13 mouse cellular contexts compared by ENCODE assay signal in genomic region chr1:64779863-64780262, GRCm38 (mm10). TPM values are rescaled to one million over a fixed set of nuclear protein-coding genes. Genes with fewer than 3 reads are reported as not detected.
DNase-seq lines count a peak whose midpoint lies in the region; ATAC-seq lines count a peak whose summit lies in the region.
"Had no signal": no experiment of that assay in that cellular context is flagged by ENCODE, and none has a peak within 500 bp of the region (broad histone marks: within the 10 kb centered on the region; RNA-seq: fewer than 3 reads in every experiment).

No protein-coding gene starts in this region.

- peaks cover 69% of the 10 kb centered on the region for H3K27me3 ChIP-seq in forebrain, embryonic 12.5 days
- H3K27me3 ChIP-seq in kidney, embryonic 14.5 days (ENCODE audit: control insufficient read depth, insufficient read depth, low read length) = no peaks in the 10 kb centered on the region
- H3K27me3 ChIP-seq: limb, embryonic 13.5 days; lung, embryonic 15.5 days had no signal

- peak overlapping the region; percentile 43 for H3K4me2 ChIP-seq in forebrain, embryonic 12.5 days
- H3K4me2 ChIP-seq in kidney, embryonic 14.5 days (replicated peaks; ENCODE audit: low read depth, low read length) = no peak overlapping the region
- H3K4me2 ChIP-seq: lung, embryonic 15.5 days had no signal

- no peaks in the 10 kb centered on the region for H3K9me3 ChIP-seq in forebrain, embryonic 12.5 days
- H3K9me3 ChIP-seq in kidney, embryonic 14.5 days (ENCODE audit: control insufficient read depth, low read length) = no peaks in the 10 kb centered on the region
- H3K9me3 ChIP-seq: limb, embryonic 13.5 days; lung, embryonic 15.5 days had no signal

- H3K9ac ChIP-seq in forebrain, embryonic 12.5 days = no peak overlapping the region
- no peak overlapping the region for H3K9ac ChIP-seq in kidney, embryonic 14.5 days (ENCODE audit: low read depth, low read length)
- H3K9ac ChIP-seq: limb, embryonic 13.5 days; lung, embryonic 15.5 days had no signal

- peak; percentile 83; the same call in 1 of the 2 replicates for ATAC-seq in forebrain, embryonic 12.5 days (ENCODE audit: low FRiP score)
- ATAC-seq in kidney, embryonic 14.5 days (ENCODE audit: low FRiP score, low TSS enrichment) = no peak
- ATAC-seq: intestine, postnatal 0 days had no signal

- 5% methylated on average over 12 of the region's 12 CpGs for WGBS in forebrain, embryonic 12.5 days
- 77% methylated on average over 12 of the region's 12 CpGs for WGBS in kidney, embryonic 14.5 days

- peak; percentile 76 for DNase-seq in heart, adult 11 months
- DNase-seq in heart, adult 8-10 months (ENCODE audit: low spot score) = no peak
- DNase-seq in mesoderm, embryonic 11.5 days (ENCODE audit: low read depth, low spot score) = peak; percentile 24
- peak; percentile 97 for DNase-seq in retina, postnatal 1 day
- no peak for DNase-seq in testis, postnatal 14 days (ENCODE audit: low spot score)
- DNase-seq in adrenal gland, adult 2 months = no peak
- DNase-seq: right cerebral cortex, postnatal 4 days; thymus, postnatal 14 days had no signal

- peak overlapping the region; percentile 37; the same call in 1 of the 2 replicates for H3K27ac ChIP-seq in forebrain, embryonic 12.5 days
- H3K27ac ChIP-seq in kidney, embryonic 14.5 days (ENCODE audit: low read depth, low read length) = no peak overlapping the region
- H3K27ac ChIP-seq: limb, embryonic 13.5 days; lung, embryonic 15.5 days had no signal

- H3K36me3 ChIP-seq in forebrain, embryonic 12.5 days (replicated peaks) = no peaks in the 10 kb centered on the region
- H3K36me3 ChIP-seq in kidney, embryonic 14.5 days (ENCODE audit: control insufficient read depth, insufficient read depth, low read length) = no peaks in the 10 kb centered on the region
- H3K36me3 ChIP-seq: limb, embryonic 13.5 days; lung, embryonic 15.5 days had no signal

- H3K4me1 ChIP-seq in forebrain, embryonic 12.5 days = peaks cover 14% of the 10 kb centered on the region
- H3K4me1 ChIP-seq in kidney, embryonic 14.5 days (ENCODE audit: control insufficient read depth, insufficient read depth, low read length) = no peaks in the 10 kb centered on the region
- H3K4me1 ChIP-seq: lung, embryonic 15.5 days had no signal

- 0 out of 2 replicates have a peak overlapping the region, but pooled peaks have one; percentile 4 for H3K4me3 ChIP-seq in forebrain, embryonic 12.5 days (replicated peaks)
- no peak overlapping the region for H3K4me3 ChIP-seq in kidney, embryonic 14.5 days (ENCODE audit: low read length)
- H3K4me3 ChIP-seq: limb, embryonic 13.5 days; lung, embryonic 15.5 days had no signal

RNA-seq across cellular contexts. Expression of gene Fzd5, which starts 42.3 kb away (rescaled TPM):
- 1 to 10 TPM; 3.9 to 4.4 (median 4.3) TPM for total RNA-seq in heart, adult 8-10 months (2022)
- 1.0 and 1.5 TPM in 2 replicates for polyA plus RNA-seq in forebrain, embryonic 12.5 days (2016; fragmentation: Nextera tagmentation; extraction: Ambion mirVana)
- polyA plus RNA-seq in kidney, embryonic 14.5 days (2014; fragmentation: Nextera tagmentation; extraction: Ambion mirVana) = 1.8 and 2.3 TPM in 2 replicates
- 10 to 100 TPM; 12.5 to 21.3 TPM for total RNA-seq in adrenal gland, adult 2 months (2021)
- polyA plus RNA-seq in adrenal gland, adult 2 months (2012; rRNA removed) = 24.7 and 29.6 TPM in 2 replicates

Comparison
In these comparisons a context has a peak if more than half of its experiments do, and no peak if none do; other contexts are left out.
1. DNase-seq: peak in heart, adult 11 months (single experiment), mesoderm, embryonic 11.5 days (single experiment) and retina, postnatal 1 day (single experiment); none in heart, adult 8-10 months (single experiment), testis, postnatal 14 days (single experiment) and adrenal gland, adult 2 months (single experiment).